Mouse (Mus musculus): ENCODE results near the gene Ptpn21.

- no peak for TF ChIP-seq GATA1 (IDR thresholded peaks at IDR 0.05; ENCODE audit: low read length)
- TF ChIP-seq TAL1 (IDR thresholded peaks at IDR 0.05; ENCODE audit: low read length): no peak
Observed at GRCm38 (mm10) chr12:98679906-98680305, 57.3 kb downstream of the Ptpn21 start.

Measured in erythroblast, embryonic 14.5 days (primary cell).